Mouse (Mus musculus): ENCODE data around the gene Fam213b. TPM values are rescaled to one million over a fixed set of nuclear protein-coding genes. Genes with fewer than 3 reads are reported as not detected.

Gene Fam213b
- polyA plus RNA-seq, 1 experiment: 92.4 TPM

DNA sequence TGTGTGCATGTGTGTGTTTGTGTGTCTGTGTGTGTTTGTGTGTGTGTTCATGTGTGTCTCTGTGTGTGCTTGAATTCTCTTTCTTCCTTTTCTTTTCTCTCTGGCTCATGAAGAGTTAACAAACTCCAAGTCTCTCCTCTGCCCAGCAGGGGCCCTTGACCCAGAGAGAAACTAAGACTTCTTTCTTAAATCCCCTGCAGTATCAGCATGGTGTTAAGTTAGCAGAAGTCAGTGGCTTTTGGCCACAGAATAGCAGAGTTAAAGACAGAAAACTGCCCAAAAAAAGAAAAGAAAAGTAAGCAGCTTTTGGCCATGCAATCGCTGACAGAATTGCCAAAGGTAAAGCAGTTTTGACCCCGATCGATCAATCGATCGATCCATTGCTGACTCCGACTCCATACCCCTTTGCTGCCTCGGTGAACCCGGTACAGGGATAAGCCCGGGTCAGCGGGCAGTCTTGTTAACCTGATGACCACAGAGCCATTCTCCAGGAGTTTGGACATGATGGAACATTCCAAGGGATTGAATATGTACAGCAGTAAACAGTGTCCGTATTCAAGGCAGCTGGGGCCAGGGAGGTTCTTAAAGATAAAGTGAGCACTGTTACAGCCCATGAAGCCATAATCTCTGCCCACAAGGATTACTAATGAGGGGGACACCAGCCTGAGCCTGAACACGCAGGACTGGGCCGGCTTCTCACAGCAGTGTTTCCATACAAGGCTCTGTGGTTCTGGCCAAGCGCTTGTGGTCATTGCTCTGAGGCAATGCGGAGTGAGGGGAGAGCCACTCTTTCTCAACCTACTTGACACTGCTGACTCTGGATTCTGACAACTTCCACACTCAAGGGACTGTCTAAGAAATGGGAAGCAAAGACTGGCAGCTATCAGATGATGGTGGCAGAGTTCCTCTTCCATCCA, 11.9 kb upstream of the Fam213b start:
- WGBS: 45% methylated on average over 15 of the region's 15 CpGs
- H3K27ac ChIP-seq (ENCODE audit: insufficient read depth, low read depth, low read length): no peak overlapping the region
- TF ChIP-seq CTCF (conservative IDR thresholded peaks at IDR 0.05; ENCODE audit: insufficient read depth, insufficient read length, low read depth, low read length) (no peak), POLR2A (IDR thresholded peaks at IDR 0.05; ENCODE audit: low read depth, low read length) (no peak)
- no peaks in the 10 kb centered on the region for H3K27me3 ChIP-seq (replicated peaks; ENCODE audit: control insufficient read depth, insufficient read depth, low read length)
- peak; percentile 31 for DNase-seq
- no peaks in the 10 kb centered on the region for H3K36me3 ChIP-seq (ENCODE audit: control insufficient read depth, insufficient read depth, low read length)
- H3K4me3 ChIP-seq (ENCODE audit: insufficient read depth, low read depth, low read length): no peak overlapping the region
- H3K4me1 ChIP-seq (ENCODE audit: control insufficient read depth, insufficient read depth, low read length): no peaks in the 10 kb centered on the region

DNA sequence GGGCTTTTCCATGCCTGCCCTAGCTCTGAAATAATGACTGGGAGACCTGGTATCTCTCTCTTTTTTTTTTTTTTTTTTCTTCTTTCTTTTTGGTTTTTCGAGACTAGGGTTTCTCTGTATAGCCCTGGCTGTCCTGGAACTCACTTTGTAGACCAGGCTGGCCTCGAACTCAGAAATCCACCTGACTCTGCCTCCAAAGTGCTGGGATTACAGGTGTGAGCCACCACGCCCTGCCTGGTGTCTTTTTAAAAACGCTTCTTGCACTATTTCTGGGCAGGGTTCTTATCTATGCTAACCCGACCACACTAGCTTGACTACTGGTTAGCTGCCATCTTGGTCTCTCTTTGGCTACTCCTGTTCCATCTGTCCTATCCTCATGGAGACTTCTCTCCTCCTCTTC, 9.6 kb upstream of the Fam213b start:
- 91% methylated on average over 5 of the region's 5 CpGs for WGBS
- TF ChIP-seq POLR2A (IDR thresholded peaks at IDR 0.05; ENCODE audit: low read depth, low read length): no peak
- no peak for TF ChIP-seq CTCF (conservative IDR thresholded peaks at IDR 0.05; ENCODE audit: insufficient read depth, insufficient read length, low read depth, low read length)
- no peak for DNase-seq
- Histone ChIP-seq H3K36me3 (ENCODE audit: control insufficient read depth, insufficient read depth, low read length) (no peaks in the 10 kb centered on the region), H3K4me1 (ENCODE audit: control insufficient read depth, insufficient read depth, low read length) (no peaks in the 10 kb centered on the region), H3K27me3 (replicated peaks; ENCODE audit: control insufficient read depth, insufficient read depth, low read length) (no peaks in the 10 kb centered on the region), H3K27ac (ENCODE audit: insufficient read depth, low read depth, low read length) (no peak overlapping the region), H3K4me3 (ENCODE audit: insufficient read depth, low read depth, low read length) (no peak overlapping the region)

DNA sequence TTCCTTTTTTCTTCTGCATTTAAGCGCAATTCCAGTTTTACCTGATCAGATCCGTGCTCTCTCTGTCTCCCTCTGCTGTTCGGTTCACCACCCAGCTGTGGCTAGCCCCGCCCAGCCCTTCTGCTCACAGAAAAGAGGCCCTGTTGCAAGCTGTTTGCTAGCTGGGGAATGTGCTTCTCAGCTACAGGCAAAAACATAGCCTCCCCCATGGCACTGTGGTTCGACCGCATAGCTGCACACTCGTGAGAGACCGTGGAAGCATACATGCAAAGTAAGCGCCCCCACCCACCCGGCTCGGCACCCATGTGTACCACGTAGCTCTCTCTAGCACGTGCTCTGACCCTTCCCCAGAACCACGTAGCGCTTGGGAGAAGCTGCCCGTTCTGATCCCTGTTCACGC, 8.9 kb upstream of the Fam213b start:
- Histone ChIP-seq H3K27ac (ENCODE audit: insufficient read depth, low read depth, low read length) (no peak overlapping the region), H3K36me3 (ENCODE audit: control insufficient read depth, insufficient read depth, low read length) (no peaks in the 10 kb centered on the region), H3K27me3 (replicated peaks; ENCODE audit: control insufficient read depth, insufficient read depth, low read length) (no peaks in the 10 kb centered on the region), H3K4me3 (ENCODE audit: insufficient read depth, low read depth, low read length) (no peak overlapping the region), H3K4me1 (ENCODE audit: control insufficient read depth, insufficient read depth, low read length) (no peaks in the 10 kb centered on the region)
- peak; percentile 85 for TF ChIP-seq CTCF (conservative IDR thresholded peaks at IDR 0.05; ENCODE audit: insufficient read depth, insufficient read length, low read depth, low read length)
- no peak for TF ChIP-seq POLR2A (IDR thresholded peaks at IDR 0.05; ENCODE audit: low read depth, low read length)
- 38% methylated on average over 17 of the region's 17 CpGs for WGBS
- peak; percentile 73 for DNase-seq

DNA sequence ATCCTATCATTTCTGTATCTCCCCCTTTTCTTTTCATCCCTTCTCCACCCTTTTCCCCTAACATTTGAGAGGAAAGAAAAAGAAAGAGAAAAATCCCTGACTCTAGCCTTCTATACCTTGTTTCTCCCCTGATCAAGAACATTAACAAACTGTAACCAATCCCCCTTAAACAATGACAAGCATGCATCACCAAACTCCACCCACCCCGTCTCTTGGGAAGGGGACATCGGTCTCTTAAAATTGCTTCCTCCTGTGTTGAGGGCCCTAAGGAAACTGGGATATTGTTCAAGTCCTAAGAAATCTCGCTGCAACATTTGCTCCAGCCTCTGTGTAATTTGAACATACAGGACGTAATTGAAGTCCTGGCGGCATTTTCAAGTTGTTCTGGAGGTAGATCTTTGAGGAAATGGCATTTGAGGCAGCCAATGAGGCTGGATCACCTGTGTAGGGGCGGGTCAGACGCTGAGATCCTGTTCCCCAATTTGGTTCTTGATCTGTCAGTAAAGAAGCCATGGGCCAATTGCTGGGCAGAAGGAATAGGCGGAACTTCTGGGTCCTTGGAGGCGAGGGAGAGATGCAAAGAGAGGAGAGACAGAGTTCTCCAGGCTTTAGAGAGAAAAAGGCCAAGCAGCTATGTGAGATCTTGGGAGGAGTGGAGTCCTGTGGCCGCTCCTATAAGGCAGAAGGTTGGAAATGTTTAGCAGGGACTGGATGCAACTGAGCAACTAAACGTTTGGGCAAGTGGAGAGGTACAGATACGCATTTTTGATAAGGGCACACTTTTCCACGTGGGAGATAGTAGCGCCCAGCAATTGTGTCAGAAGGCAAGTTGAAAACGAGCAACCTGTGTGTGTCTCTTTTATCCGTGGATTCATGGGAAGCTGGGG, 5.5 kb upstream of the Fam213b start:
- peak; percentile 94 for DNase-seq
- no peak overlapping the region for H3K27ac ChIP-seq (ENCODE audit: insufficient read depth, low read depth, low read length)
- no peaks in the 10 kb centered on the region for H3K27me3 ChIP-seq (replicated peaks; ENCODE audit: control insufficient read depth, insufficient read depth, low read length)
- no peak overlapping the region; the same call in 1 of the 2 replicates for H3K4me3 ChIP-seq (ENCODE audit: insufficient read depth, low read depth, low read length)
- H3K4me1 ChIP-seq (ENCODE audit: control insufficient read depth, insufficient read depth, low read length): no peaks in the 10 kb centered on the region
- TF ChIP-seq CTCF (conservative IDR thresholded peaks at IDR 0.05; ENCODE audit: insufficient read depth, insufficient read length, low read depth, low read length): no peak
- 2% methylated on average over 16 of the region's 16 CpGs for WGBS
- no peaks in the 10 kb centered on the region for H3K36me3 ChIP-seq (ENCODE audit: control insufficient read depth, insufficient read depth, low read length)

DNA sequence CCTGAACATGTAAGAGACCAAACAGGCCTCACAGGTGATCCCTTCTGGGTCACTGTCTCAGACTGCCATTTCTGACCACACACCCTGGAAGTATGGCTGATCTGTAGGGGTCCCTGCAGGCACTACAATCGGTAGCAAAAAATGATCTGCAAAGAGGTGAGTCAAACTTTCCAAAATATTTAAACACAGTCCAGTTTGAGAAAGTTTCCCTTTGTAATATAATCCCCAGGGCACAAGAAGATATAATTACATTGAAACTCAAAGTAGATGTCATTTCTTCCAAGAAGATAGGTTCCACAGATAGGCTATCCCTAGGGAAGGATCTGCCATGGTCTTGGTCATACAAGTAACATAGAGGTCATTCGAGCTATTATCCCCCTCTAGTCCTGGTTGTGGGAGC, 3.4 kb upstream of the Fam213b start:
- Histone ChIP-seq H3K36me3 (ENCODE audit: control insufficient read depth, insufficient read depth, low read length) (no peaks in the 10 kb centered on the region), H3K4me1 (ENCODE audit: control insufficient read depth, insufficient read depth, low read length) (peaks cover 7% of the 10 kb centered on the region), H3K27me3 (replicated peaks; ENCODE audit: control insufficient read depth, insufficient read depth, low read length) (no peaks in the 10 kb centered on the region), H3K4me3 (ENCODE audit: insufficient read depth, low read depth, low read length) (no peak overlapping the region), H3K27ac (ENCODE audit: insufficient read depth, low read depth, low read length) (no peak overlapping the region)
- 84% methylated on average over 2 of the region's 2 CpGs for WGBS
- no peak for DNase-seq
- TF ChIP-seq POLR2A (IDR thresholded peaks at IDR 0.05; ENCODE audit: low read depth, low read length) (no peak), CTCF (conservative IDR thresholded peaks at IDR 0.05; ENCODE audit: insufficient read depth, insufficient read length, low read depth, low read length) (no peak)

DNA sequence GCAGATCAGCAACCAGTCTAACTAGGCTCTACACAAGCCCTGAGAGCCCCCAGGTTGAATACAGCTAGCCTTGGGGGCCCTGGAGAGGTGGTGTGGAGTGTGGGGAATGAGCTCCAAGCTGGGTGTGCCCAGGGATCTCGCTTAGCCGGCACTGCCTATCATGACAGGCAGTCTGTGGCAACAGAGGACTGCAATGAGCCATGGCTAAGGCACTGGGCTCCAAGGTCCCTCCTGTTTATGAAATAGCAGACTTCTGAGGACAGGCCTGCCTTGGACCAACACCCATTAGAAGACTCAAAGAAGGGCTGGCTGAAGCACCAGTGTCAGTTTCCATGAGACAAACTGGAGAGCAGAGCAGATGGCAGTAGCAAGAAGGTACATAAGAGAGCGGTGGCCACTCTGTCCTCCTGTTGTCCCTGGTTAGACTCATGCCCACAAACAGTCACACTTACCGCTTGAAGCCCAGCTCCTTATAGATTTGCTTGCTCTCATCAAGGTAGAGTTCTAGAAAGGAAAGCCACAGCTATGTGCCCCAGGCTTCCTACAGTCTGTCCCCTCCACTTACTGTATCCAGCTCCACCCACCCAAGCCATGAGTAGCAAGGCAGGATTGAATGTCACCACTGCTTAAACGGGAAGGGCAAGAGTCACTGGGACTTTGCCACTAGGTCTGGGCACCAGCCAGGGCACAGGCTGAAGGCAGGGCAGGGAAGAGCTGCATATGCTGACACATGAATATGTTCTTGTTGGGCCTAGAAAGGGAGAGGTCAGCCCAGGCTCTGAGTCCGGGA, 1.1 kb downstream of the Fam213b start:
- Histone ChIP-seq H3K27ac (ENCODE audit: insufficient read depth, low read depth, low read length) (no peak overlapping the region), H3K4me3 (ENCODE audit: insufficient read depth, low read depth, low read length) (peak overlapping the region; percentile 76), H3K27me3 (replicated peaks; ENCODE audit: control insufficient read depth, insufficient read depth, low read length) (no peaks in the 10 kb centered on the region), H3K36me3 (ENCODE audit: control insufficient read depth, insufficient read depth, low read length) (no peaks in the 10 kb centered on the region), H3K4me1 (ENCODE audit: control insufficient read depth, insufficient read depth, low read length) (peaks cover 7% of the 10 kb centered on the region)
- peak; percentile 20 for DNase-seq
- TF ChIP-seq CTCF (conservative IDR thresholded peaks at IDR 0.05; ENCODE audit: insufficient read depth, insufficient read length, low read depth, low read length) (no peak), POLR2A (IDR thresholded peaks at IDR 0.05; ENCODE audit: low read depth, low read length) (no peak)
- WGBS: 68% methylated on average over 6 of the region's 6 CpGs

All from kidney, adult 2 months (tissue).